Mouse (Mus musculus): Measurements from ENCODE around the gene Ppil1. TPM values are rescaled to one million over a fixed set of nuclear protein-coding genes. Genes with fewer than 3 reads are reported as not detected.

Ppil1 gene
- polyA plus RNA-seq, 1 experiment: 26.0 TPM

DNA sequence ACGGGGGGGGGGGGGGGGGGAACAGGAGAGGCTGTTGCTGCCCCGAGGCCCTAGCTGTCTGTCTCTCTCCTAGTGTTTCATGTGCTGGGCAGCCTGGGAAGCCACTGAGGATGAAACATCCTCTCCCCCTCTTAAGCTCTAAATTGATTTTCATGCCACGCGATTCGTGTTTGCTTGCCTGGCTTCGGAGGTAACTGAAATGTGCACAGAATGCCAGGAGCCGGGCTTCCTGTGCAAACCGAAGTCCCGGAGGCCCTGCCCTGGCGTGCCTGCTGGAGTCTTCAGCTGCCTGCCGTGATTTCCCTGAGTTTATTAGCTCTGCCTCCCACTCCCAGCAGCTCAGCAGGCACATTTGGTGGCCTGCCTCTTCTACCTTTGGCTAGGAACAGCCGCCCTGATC, 19.1 kb downstream of the Ppil1 start:
- TF ChIP-seq CTCF (IDR thresholded peaks at IDR 0.05; ENCODE audit: extremely low read depth, insufficient read length, insufficient replicate concordance, low read depth, low read length) (no peak), POLR2A (IDR thresholded peaks at IDR 0.05; ENCODE audit: low read depth, low read length) (no peak)
- H3K27me3 ChIP-seq (ENCODE audit: control insufficient read depth, insufficient read depth, low read length): no peaks in the 10 kb centered on the region
- no peaks in the 10 kb centered on the region for H3K4me1 ChIP-seq (ENCODE audit: control insufficient read depth, insufficient read depth, insufficient read length, low read length)
- no peak overlapping the region for H3K4me3 ChIP-seq (ENCODE audit: low read depth, low read length)
- no peak overlapping the region for H3K27ac ChIP-seq (ENCODE audit: insufficient read depth, low read depth, low read length)
- peaks cover 1% of the 10 kb centered on the region; the same call in 1 of the 2 replicates for H3K36me3 ChIP-seq (ENCODE audit: control insufficient read depth, insufficient read depth, low read length)
- 53% methylated on average over 12 of the region's 12 CpGs for WGBS

DNA sequence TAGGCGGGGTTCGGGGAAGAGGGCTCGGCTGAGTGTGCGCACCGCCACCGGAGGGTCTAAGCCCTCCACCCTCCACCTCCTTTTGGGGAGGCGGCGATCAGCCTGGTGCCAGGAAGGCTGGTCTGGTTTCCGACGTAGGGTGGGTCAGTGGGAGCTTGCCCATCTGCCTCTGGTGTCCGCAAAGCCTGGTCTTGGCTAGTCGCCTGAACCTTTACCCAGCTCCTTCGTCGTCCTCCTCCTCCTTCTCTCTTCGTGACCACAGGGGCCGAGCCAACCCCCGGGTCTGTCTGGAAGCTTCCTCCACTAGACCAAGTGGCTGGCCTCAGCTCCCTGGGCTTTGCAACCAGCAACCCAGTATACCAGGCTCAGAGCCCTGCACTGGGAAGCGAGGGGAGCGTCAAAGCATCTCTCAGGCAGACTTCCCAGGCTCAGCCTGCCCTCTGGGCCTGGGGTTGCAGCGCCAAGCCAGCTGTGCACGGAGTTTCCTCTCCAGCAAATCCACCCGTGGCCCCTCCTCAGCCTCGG, 25.5 kb downstream of the Ppil1 start:
- TF ChIP-seq POLR2A (IDR thresholded peaks at IDR 0.05; ENCODE audit: low read depth, low read length) (no peak), CTCF (IDR thresholded peaks at IDR 0.05; ENCODE audit: extremely low read depth, insufficient read length, insufficient replicate concordance, low read depth, low read length) (no peak)
- peaks cover 5% of the 10 kb centered on the region; the same call in 1 of the 2 replicates for H3K4me1 ChIP-seq (ENCODE audit: control insufficient read depth, insufficient read depth, insufficient read length, low read length)
- no peak overlapping the region for H3K27ac ChIP-seq (ENCODE audit: insufficient read depth, low read depth, low read length)
- WGBS: 9% methylated on average over 23 of the region's 23 CpGs
- peak overlapping the region; percentile 27 for H3K4me3 ChIP-seq (ENCODE audit: low read depth, low read length)
- peaks cover 35% of the 10 kb centered on the region for H3K27me3 ChIP-seq (ENCODE audit: control insufficient read depth, insufficient read depth, low read length)
- no peaks in the 10 kb centered on the region for H3K36me3 ChIP-seq (ENCODE audit: control insufficient read depth, insufficient read depth, low read length)

DNA sequence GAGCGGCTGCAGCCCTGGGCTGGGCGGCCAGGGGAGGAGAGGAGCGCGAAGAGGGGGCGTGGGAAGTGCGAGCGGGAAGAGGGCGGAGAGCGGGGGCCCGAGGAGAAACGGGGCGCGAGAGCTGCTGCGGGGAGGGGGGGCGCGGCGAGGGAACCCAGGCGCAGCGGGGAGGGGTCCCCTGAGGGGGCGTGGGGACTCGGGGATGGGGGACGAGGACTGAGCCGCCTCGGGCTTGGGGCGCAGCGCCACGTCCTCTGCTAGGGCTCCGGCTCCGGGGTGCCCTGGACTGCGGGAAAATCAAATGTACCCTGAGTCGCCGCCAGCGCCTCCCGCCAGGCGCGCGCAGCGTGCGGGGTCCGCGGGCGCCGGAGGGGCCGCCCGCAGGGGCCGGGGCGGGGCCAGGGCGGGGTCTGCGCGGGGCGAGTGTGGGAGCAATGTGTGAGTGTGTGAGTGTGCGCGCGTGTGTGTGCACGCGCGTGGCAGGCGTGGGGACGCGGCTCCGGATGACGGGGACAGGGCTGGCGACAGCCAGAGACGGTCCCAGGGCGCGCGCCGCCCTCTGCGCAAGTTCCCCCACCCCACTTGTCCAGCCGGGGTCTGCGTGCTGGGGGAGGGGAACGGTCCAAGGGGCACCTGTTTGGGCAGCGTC, 26.1 kb downstream of the Ppil1 start, which contains the start of gene Cpne5:
Gene Cpne5, minus strand, starts transcription at position 396 of the 649 bp plus-strand sequence.
- peaks cover 5% of the 10 kb centered on the region; the same call in 1 of the 2 replicates for H3K4me1 ChIP-seq (ENCODE audit: control insufficient read depth, insufficient read depth, insufficient read length, low read length)
- WGBS: 1% methylated on average over 71 of the region's 73 CpGs
- no peak for TF ChIP-seq CTCF (IDR thresholded peaks at IDR 0.05; ENCODE audit: extremely low read depth, insufficient read length, insufficient replicate concordance, low read depth, low read length)
- peaks cover 35% of the 10 kb centered on the region for H3K27me3 ChIP-seq (ENCODE audit: control insufficient read depth, insufficient read depth, low read length)
- H3K4me3 ChIP-seq (ENCODE audit: low read depth, low read length): peak within 1 kb of the TSS; percentile 27
- H3K36me3 ChIP-seq (ENCODE audit: control insufficient read depth, insufficient read depth, low read length): no peaks in the 10 kb centered on the region
- H3K27ac ChIP-seq (ENCODE audit: insufficient read depth, low read depth, low read length): no peak within 1 kb of the TSS

DNA sequence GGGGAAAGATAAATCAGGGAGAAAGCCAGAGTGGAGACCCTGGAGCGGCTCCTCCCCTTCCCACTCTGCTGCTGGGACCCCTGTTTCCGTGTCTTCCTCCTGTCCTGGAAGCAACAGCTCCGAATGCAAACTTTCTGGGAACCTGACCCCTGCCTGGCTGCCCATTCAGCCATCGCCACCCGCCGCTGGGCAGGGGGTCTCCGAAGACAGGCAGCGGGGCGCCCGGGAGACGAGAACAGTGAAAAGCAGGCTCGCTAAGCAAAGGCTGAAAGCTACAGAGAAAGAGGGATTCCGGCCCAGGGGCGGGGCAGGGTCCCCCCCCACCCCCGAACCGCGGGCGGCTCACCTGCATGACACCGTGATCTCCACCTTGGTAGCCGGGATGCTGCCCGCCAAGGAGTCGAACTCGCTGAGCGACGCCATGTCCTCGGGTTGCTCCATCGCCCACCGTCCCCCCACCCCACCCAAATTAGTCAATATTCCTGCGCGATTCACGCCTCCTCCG, 26.7 kb downstream of the Ppil1 start:
- Histone ChIP-seq H3K27ac (ENCODE audit: insufficient read depth, low read depth, low read length) (no peak overlapping the region), H3K27me3 (ENCODE audit: control insufficient read depth, insufficient read depth, low read length) (peaks cover 35% of the 10 kb centered on the region), H3K4me3 (ENCODE audit: low read depth, low read length) (peak overlapping the region; percentile 27), H3K36me3 (ENCODE audit: control insufficient read depth, insufficient read depth, low read length) (no peaks in the 10 kb centered on the region), H3K4me1 (ENCODE audit: control insufficient read depth, insufficient read depth, insufficient read length, low read length) (peaks cover 5% of the 10 kb centered on the region; the same call in 1 of the 2 replicates)
- WGBS: 6% methylated on average over 32 of the region's 32 CpGs
- TF ChIP-seq CTCF (IDR thresholded peaks at IDR 0.05; ENCODE audit: extremely low read depth, insufficient read length, insufficient replicate concordance, low read depth, low read length) (no peak), POLR2A (IDR thresholded peaks at IDR 0.05; ENCODE audit: low read depth, low read length) (no peak)

DNA sequence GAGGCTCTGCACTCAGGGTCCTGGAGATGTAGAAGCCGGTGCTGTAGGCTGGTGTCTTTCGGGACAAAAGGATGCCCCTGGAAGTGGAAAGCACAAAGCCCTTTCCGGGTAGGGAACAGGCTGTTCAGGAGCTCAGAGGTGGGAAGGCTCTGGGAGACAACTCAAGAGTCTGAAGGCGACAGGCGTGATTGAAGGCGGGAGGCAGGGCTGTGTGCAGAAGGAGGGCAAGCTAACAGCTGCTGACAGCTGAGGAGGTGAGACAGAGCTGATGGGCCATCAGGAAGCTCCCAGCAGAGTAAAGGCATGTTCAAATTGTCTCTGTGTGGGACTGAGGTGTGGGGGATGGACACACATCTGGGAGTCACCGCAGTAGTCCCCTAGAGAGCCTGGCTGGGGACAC, 27.9 kb downstream of the Ppil1 start:
- H3K27me3 ChIP-seq (ENCODE audit: control insufficient read depth, insufficient read depth, low read length): peaks cover 35% of the 10 kb centered on the region
- no peak overlapping the region for H3K27ac ChIP-seq (ENCODE audit: insufficient read depth, low read depth, low read length)
- no peak overlapping the region for H3K4me3 ChIP-seq (ENCODE audit: low read depth, low read length)
- H3K4me1 ChIP-seq (ENCODE audit: control insufficient read depth, insufficient read depth, insufficient read length, low read length): peaks cover 5% of the 10 kb centered on the region; the same call in 1 of the 2 replicates
- no peaks in the 10 kb centered on the region for H3K36me3 ChIP-seq (ENCODE audit: control insufficient read depth, insufficient read depth, low read length)
- TF ChIP-seq POLR2A (IDR thresholded peaks at IDR 0.05; ENCODE audit: low read depth, low read length) (no peak), CTCF (IDR thresholded peaks at IDR 0.05; ENCODE audit: extremely low read depth, insufficient read length, insufficient replicate concordance, low read depth, low read length) (no peak)
- 73% methylated on average over 7 of the region's 7 CpGs for WGBS

DNA sequence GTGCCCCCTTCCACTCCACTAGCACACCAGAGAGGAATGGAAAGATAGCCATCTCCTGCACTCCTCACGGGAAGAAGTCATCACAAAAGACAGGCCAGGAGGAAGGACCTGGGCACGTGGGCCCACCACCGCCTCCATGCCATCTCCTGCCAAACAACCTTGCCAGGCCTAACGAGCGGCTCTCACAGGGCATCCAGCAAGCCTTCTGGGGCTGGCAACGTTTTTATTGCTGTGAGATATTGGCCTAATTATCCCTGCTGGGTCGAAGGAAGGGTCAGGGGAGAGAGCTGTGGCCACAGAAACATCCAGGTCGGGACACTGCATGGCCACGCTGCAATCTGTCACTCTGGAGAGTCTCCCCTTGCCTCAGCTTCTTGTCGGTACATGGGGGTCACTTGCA, 32.9 kb downstream of the Ppil1 start:
- Histone ChIP-seq H3K27me3 (ENCODE audit: control insufficient read depth, insufficient read depth, low read length) (peaks cover 5% of the 10 kb centered on the region; the same call in 1 of the 2 replicates), H3K4me3 (ENCODE audit: low read depth, low read length) (no peak overlapping the region), H3K4me1 (ENCODE audit: control insufficient read depth, insufficient read depth, insufficient read length, low read length) (no peaks in the 10 kb centered on the region), H3K27ac (ENCODE audit: insufficient read depth, low read depth, low read length) (no peak overlapping the region), H3K36me3 (ENCODE audit: control insufficient read depth, insufficient read depth, low read length) (no peaks in the 10 kb centered on the region)
- TF ChIP-seq POLR2A (IDR thresholded peaks at IDR 0.05; ENCODE audit: low read depth, low read length) (no peak), CTCF (IDR thresholded peaks at IDR 0.05; ENCODE audit: extremely low read depth, insufficient read length, insufficient replicate concordance, low read depth, low read length) (no peak)
- 68% methylated on average over 10 of the region's 10 CpGs for WGBS

DNA sequence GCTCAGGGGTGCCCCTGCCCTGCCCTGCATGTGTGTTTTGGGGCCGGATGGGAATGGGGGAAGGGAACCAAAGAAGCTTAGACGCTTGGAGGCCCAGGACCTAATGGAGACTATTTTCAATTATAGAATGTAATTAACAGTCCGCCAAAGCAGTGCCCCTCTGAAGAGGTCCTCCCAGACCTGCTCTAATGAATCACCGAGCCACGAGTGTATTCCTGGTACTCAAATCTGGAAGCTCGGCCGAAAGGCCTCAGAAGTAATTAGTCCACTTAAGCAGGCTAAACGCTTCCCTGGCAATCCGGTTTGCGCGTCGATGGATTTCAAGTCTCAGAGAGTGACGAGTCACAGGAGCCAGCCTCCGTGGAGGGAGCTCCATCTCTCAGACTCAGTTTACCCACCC, 43.4 kb downstream of the Ppil1 start:
- Histone ChIP-seq H3K36me3 (ENCODE audit: control insufficient read depth, insufficient read depth, low read length) (no peaks in the 10 kb centered on the region), H3K4me3 (ENCODE audit: low read depth, low read length) (no peak overlapping the region), H3K27me3 (ENCODE audit: control insufficient read depth, insufficient read depth, low read length) (no peaks in the 10 kb centered on the region), H3K4me1 (ENCODE audit: control insufficient read depth, insufficient read depth, insufficient read length, low read length) (no peaks in the 10 kb centered on the region), H3K27ac (ENCODE audit: insufficient read depth, low read depth, low read length) (no peak overlapping the region)
- TF ChIP-seq CTCF (IDR thresholded peaks at IDR 0.05; ENCODE audit: extremely low read depth, insufficient read length, insufficient replicate concordance, low read depth, low read length) (no peak), POLR2A (IDR thresholded peaks at IDR 0.05; ENCODE audit: low read depth, low read length) (no peak)
- 84% methylated on average over 14 of the region's 14 CpGs for WGBS
